Mouse (Mus musculus) kidney, postnatal 4 days (tissue): ENCODE data around the gene Srsf3.

Experiments used
- DNase-seq, 2 experiments: peaks; one replicate each; pipeline ENCODE4 v3.0.0; 2021; ENCODE audit warnings: mixed read lengths in 2 of 2

Srsf3 gene

DNA sequence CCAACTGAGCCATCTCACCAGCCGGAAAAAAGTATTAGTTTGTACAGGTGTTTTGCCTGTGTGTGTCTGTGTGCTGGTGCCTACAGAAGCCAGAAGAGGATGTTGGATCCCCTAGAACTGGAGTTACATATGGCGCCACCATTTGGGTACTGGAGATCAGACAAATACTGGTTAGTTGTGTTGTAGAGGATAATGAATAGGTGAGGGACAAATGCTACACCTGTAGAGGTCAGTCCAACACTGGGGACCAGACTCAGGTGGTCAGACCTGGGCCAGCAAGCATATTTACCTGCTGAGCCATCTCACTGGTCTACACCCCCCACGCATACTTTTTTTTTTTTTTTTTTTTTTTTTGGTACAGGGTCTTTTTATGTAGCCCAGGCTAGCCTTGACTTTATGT, 14.4 kb downstream of the Srsf3 start:
- DNase-seq = no peak

DNA sequence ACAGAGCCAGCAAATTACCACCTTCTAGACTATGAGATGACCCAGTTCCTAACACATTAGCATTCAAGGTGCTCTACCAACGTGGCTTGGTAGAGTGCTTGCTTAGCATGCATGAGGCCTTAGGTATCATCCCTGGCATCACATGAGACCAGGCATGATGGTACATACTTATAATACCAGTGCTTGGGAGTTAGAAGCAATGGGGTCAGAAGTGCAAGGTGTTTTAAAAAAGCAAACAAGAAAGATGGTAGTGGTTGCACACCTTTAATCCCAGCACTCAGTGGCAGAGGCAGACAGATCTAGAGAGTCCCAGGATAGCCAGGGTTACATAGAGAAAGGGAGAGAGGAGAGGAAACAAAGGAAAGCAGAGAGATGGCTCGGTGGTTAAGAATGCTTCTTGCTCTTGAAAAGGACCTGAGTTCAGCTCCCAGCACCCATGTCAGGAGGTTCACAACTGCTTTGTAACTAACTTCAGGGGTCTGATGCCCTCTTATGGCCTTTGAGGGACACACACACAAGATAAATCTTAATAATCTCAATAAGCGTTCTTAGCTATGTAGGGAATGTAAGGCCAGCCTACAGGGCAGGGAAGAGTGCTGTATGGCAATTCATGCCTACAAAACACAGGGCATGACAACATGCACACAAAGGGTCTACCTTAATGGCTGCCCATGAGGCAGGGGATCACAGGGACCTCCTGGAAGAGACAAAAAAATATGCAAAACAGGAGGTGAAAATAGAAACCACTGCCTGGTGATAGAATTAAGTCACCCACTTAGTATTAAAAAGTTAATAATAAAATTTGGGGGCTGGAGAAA, 15.5 kb downstream of the Srsf3 start:
- DNase-seq = no peak

DNA sequence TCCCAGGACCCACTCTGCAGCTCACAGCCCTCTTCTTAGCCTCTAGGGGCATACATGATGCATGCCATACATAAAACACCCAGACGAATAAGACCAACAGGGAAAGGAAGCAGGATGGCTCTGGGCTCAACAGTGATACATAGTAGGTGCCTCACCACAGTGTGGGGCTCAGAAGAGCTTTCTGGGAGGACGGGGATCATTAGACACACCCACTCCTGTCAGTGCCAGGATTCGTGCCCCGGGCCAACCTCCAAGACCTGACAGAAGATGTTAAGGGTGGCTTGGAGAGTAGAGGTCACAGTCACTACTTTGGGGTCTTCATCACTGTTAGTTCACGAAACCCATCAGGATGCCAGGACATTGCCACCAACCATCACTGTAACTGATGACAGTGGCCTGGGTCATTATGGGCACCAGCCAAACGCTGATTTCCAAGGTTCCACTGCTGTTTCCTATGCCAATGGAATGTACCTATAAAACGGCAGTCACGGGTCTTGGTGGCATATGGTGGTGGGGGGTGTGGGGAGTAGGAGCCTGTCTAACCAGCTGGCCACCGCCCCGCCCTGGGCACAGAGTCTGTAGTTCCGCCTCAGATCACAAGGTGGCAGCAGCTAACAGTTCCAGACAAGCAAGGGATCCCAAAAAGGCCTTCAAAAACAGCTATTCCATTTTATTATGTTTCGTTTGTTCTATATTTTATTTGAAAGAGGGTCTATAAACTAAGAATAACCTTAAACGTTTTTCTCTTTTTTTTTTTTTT, 16.5 kb downstream of the Srsf3 start:
- DNase-seq = peak; percentile 92 to 93

DNA sequence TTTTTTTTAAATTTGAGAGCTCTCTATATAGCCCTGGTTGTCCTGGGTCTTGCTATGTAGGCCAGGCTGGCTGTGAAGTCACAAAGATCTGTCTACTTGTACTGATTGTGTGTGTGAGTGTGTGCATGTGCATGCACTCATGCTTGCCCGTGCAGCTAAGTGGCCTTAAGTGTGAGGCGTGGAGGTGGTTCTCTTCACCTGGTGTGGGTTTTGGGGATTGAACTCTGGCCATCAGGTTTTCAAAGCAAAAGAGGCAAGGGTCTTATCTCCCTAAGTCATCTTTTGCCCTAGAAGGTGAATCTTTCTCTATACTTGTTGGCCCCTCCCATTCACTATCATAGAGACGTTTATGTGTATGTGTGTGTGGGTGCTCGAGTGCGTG, 17.1 kb downstream of the Srsf3 start:
- no peak for DNase-seq

DNA sequence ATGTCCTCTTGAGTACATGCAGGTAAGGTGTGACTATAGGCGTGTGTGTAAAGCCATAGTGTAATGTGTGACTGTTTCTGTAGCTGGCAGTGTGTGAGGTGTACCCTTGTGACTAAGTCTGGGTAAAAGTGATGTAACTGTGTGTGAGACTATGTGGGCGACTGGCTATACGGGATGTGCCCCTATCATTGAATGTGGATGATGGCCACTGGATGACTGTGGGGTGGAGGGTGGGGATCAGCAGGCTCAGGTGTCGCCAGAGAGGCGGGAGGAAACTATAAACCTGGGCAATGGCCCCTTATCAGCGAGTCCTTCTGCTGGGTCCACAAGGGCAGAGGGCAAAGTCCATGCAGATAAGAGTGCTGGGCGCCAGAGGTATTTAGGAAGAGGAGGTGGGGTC, 17.5 kb downstream of the Srsf3 start:
- no peak for DNase-seq

DNA sequence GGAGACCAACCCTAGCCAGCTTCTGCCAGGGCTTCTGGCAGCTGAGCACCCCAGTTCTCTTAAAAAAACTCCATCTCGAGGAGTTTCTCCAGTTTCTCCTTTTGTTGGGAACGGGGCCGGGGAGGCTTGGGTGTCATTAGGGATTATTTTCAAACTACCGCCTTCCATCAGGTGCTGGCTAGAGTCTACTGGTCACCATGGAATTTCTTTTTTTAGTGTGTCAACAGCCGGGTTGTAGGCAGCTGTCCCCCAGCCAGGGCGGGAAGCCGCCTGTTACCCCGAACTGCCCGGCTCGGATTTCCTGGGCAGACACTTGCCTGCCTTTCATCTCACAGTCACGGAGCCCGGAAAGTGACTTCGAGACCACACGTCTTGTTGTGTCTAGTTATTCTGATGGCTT, 18.4 kb downstream of the Srsf3 start:
- peak in 1 of 2 experiments; percentile 43 for DNase-seq

DNA sequence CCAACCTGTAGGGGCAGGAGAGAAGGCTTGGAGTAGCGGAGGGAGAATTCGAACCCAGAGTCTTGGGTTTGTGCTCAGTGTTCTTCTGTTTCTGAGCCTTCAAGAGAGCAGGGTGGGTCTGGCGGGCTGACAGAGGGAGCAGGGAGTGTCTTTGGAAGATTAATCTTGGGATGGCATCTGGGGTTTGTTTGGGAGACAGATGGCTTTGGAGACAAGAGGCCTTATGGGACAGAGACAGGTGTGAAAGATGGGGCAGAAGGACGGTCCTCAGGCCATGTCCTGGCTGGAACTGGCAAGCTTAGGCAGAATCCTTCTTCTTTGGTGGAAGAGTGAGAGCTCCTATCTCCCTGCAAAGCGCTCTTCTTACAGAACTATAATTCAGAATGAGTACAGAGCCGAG, 20.6 kb downstream of the Srsf3 start:
- DNase-seq = no peak

DNA sequence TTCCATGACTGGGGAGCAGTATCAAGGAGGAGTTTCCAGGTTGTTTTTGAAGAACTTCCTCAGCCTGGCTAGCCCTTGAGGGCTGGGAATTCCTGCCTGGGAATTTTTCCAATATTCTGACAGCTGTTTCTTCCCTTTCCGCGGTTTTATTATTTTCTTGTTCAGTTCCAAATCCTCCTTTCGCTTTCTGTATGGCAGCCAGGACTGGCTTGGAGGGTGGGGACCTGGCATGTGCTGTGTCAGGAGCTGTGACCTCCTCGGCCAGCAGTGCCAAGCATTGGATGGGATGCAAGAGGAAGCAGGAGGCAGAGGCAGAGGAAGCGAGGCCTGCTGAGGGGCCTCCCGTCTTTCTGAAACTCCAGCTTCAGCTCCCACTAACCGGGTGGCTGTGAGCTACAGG, 21.4 kb downstream of the Srsf3 start:
- peak; percentile 61 to 74 for DNase-seq

DNA sequence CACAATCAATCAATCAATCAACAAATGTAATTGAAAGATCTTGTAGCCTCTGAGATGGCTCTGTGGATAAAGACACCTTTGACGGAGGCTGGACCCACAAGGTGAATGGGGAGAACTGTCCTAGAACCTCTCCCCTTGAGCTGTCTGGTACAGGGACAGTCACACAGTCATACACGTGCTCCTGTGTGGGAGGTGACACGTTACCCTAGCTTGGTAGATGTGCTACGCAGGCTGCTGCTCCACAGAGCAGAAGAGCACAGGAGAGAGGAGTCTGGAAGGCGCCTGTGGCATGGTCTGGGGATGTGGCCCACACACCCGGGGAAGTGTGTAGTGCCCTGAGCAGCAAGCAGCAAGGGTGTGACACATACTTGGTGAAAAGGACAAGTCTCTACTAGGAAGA, 22.0 kb downstream of the Srsf3 start:
- no peak for DNase-seq

DNA sequence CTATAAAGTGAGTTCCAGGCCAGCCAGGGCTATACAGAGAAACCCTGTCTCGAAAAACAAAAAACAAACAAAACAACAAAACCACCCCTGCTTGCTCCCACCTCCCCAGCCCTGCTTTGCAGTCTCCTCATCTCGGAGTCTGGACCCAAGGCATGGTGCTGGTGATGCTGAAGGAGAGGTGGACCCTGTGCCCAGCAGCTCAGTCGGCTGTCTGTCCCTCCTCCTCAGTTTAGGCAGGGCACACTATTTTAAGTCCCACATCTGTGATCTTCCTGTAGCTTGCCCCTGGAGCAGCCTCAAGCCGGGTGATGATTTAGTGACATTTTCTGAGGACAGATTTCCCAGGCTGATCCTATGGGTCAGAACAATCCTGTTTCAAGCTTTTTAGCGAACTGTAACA, 23.2 kb downstream of the Srsf3 start:
- no peak for DNase-seq

DNA sequence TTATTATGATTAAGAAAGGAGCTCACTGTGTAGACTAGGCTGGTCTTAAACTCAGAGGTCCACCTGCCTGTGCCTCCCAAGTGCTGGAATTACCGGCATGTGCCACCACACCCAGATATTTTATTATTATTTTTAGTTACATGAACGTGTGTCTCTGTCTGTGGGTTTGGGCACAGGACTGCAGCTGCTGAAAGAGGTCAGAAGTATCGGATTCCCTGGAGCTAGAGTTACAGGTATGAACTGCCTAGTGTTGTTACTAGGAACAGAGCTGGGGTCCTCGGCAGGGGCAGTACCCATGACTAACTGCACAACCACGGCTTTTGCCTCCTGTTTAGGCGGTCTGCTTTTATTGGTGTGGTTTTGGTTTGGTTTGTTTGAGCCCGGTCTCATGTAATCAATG, 23.8 kb downstream of the Srsf3 start:
- no peak for DNase-seq

DNA sequence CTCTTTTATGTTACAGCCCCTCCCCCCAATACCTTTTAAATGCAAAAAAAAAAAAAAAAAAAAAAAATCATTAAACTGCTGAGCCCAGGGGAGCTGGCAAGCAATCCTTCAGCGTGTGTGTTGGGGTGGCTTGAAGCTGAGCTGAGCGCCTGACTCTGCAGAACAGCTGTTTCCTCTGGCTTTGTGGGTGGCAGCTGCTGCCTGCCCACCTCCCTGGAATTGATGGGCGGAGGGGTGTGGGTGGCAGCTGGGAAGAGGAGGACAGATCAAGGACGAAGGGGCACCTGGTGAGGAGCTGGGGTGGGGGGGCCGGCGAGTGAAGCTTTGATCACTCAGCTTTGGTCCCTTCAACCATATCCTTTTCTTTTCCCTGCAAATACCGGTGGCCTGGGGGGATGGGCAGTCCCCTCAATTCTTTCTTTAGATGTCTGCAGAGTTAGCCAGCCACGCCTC, 24.3 kb downstream of the Srsf3 start:
- DNase-seq = peak; percentile 68 to 81

DNA sequence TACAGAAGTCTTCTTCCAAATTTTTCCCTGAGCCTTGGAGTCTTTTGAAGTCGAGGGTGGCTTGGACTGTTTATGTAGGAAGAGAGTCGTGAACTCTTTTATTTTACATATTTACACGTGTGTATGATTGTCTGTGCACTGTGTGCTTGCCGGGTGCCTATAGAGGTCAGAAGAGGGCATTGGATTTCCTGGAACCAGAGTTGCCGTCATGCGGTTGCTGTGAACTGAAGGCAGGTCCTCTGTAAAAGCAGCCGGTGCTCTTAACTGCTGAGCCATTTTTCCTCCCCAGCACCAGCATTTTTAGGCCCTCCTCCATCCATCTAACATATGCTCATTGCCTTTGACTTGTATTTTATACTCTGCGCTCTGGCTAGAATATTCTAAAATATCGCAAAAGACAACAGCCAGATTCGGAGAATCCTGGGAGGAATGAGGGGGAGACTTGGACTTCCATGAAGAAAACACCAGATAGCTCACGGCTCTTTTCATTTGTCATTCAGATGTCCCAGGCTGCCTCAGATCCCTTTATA, 25.0 kb downstream of the Srsf3 start:
- DNase-seq = no peak

DNA sequence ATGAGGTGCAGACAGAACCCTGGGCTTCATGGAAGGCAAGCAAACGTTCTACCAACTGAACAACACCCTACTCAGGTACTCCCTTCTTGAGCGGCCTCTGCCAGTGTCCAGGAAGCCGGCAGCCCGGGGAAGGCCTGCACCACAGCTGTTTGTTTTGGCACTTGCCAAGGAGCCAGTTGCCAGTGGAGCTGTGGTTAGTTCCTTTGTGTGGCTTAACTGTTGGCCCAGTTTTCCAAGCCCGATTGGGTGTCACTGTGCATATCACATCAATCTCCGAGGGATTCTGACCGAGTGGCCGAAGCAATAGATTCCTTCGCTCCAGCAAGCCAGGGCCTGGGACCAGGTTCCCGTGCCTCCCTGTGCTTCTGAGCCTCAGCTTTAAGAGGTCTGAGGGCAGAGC, 25.5 kb downstream of the Srsf3 start:
- DNase-seq = no peak

DNA sequence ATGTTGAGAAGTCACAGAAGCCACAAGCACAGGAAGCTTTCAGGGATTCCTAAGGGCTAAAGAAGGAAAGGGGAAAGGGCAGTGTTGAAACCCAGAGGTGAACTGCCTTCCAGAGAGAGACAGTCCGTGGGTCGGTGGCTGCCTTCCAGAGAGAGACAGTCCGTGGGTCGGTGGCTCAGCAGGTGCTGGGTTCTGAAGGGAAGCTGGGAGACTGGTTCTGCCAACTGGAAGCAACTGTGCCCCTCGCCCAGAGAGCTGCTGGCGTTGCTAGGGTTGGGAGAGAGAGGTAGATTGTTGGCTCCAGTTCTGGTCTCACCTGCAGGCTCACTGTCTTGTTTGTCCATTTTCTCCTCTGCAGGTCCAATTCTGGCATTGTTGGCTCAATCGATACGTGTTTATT, 26.1 kb downstream of the Srsf3 start:
- no peak for DNase-seq

DNA sequence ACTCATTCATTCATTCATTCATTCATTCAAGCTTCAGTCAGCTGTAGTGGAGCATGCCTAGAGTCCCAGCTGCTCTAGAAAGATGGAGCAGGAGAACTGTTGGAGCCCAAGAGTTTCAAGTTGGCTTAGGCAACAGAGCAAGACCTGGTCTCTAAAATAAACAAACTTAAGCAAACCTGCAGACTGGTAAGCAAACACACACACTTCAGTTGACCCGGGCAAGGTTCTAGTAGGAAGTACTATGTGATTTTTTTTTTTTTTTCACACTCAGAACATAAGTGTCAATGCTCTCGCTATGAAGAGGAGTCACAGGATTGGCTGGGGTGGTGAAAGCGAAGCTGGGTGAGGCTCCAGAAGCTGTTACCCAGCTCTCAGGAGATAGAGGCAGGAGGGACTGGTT, 27.2 kb downstream of the Srsf3 start:
- DNase-seq = no peak

DNA sequence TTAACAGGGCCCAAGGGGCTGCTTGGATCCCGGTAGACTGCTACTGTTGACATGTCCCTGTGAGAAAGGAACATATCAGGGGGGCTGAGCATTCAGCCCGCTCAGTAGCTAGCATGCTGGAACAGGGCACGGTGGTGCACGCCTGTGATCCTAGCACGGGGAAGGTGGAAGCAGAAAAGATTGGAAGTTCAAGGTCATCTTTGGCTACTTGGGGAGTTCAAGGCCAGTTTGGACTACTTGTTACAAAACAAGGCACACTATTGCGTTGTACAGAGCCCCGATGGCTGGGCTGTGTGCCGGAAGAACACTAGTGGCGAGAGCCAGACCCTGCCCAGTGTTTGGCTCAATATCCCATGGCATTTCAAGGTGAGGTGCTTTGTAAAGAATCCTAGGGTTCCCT, 28.5 kb downstream of the Srsf3 start:
- DNase-seq = no peak

DNA sequence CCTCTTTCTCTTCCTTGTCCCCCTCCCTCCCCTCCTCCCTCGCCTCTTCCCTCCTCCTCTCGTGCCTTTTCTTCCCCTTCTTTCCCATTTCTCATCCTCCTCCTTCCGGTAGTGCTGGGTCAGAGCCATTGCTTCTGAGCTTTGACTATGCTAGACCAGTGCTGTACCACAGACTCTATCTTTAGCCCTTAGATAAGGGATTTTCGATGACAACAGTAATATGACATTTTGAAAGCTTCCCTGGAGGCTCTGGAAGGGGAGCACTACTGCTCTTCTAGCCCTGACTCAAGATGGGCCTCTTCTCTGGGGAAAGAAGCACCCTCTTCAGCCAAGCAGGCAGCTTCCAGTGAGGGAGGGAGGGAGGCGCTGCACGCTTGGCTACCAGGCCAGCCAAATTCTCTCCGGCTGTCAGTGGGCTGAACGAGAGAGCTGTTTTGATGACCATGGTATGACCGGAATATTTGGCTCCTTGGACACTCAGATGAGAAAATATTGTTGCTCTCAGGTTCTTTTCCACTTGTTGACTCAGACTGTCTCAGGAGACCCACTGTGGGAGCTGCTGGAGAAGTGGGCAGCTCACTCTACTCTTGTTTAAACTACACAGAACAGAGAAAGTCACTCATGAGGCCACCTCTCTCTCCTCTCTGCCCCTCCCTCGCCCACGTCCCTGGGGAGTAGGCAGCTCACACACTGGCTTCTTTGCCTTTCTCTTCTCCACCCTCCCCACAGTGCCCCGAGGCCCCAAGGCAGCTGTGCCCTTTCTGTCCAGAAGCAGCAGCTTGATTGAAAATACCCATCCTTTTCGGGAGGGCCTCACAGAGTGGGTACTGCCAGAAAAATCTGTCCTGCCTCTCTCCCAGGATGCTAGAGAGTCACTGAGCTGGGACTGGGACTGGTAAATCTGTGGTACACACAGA, 29.9 kb downstream of the Srsf3 start:
- peak; percentile 42 to 56 for DNase-seq

DNA sequence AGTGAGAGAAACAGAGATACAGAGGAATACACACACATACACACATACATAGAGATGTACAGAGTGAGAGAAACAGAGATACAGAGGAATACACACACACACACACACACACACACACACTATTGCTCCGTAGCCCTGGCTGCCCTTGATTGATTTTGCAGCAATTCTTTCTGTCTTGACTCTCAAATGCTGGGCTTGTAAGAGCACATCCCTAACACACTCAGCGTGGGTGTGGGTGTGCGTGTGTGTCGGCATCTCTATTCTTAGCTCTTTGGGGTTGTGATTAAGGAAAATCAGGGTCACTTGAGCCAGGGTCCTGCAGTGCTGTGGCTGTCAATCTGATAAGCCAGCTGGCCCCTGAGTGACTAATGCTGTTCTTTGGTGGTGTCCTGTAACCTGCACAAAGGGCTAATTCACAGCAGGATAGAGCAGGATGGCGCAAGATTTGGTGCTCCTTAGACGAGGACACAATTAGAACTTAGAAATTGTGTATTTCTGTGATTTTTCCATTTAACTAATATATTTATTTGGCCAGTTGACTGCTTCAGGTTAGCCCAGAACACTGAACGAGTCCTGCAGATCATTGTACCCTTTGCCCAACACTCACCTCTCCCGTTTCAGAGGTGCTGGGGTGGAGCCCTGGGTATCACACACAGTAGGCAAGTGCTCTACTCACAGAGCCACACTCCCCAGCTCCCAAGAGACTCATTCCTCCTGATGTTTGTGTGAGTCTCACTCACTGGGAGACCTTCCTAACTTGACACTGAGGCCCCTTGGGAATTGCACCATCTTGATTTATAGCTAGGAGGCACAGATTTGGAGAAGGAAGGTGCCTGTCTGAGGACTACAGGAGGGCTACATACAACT, 30.9 kb downstream of the Srsf3 start:
- DNase-seq = no peak

DNA sequence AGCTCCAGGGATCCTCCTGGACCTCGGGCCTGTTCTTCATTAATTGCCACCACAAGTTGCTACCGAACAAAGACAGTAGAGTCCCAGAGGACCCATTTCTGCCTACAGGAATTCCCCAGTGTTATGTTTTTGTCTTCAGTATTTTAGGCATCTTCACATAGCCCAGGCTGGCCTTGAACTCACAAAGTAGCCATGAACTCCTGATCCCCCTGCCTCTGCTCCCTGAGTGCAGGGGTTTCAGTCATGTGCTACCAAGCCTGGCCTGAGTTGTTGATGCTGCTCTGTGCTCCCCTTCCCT, 31.5 kb downstream of the Srsf3 start:
- no peak for DNase-seq

DNA sequence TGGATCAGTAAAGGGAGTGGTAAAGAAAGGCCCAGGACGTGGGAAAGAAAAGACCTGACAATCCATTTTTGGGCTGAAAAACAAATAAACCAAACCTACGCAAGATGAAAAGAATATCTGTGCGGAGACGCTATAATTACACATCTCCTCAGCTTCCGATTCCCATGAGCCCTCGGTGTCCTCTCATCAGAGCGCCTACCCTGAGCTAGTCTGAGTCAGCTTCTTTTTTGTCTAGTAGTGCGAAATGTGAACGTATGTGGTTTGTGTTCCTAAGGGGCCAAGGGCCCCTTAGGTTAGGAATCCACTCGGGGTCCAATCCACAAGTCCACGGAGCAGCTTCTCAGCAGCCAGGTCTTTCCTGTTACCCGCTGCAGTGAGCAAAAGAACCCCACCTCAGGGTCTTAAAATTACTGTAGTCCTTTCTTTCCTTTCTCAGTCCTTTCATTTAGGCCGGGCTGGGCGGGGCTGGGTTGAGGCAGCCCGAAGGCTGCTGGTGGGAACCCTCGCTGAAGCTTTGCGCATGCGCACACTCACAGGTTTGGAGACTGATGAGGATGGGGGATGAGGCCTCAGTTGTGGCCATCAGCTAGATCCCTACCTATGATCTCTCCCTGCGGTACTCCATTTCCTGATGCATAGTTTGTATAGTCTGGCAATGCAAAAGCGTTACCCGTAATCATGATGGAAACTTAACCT, 33.0 kb downstream of the Srsf3 start:
- DNase-seq = no peak

DNA sequence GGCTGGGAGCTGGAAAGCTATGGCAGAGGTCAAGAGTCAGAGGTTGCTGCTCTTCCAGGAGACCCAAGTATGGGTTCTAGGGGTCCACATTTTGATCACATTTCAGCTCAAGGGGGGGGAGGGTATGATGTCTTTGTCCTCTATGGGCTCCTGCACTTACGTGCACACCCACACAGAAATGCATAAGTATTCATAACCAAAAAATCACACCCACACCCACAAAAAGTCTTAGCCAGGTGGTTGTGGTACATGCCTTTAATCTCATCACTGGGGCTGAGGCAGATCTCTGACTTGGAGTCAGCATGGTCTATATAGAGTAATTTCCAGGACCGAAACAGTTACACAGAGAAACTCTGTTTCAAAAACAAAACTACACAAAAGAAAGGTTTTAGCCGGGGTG, 33.5 kb downstream of the Srsf3 start:
- no peak for DNase-seq
